10 mouse cellular contexts compared by ENCODE assay signal in the genomic region with DNA sequence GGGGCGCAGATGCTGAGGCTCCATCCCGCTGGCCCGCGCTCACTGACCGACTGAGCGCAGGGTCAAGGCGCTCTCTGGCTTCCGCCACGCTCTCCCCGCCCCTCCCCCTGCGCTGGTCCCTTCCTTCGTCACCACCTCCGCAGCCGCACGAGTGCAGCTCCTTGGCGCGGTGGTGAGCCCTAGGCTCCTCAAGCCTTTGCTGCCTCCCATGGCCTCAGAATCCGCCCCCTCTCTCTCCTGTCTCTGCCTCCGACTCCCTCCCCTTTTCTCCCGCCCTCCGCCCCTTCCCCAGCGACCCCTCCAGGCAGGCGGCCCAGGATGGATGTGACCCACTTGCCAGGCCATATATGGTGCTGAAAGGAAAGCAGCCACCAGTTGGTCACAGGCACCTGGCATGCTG. TPM values are rescaled to one million over a fixed set of nuclear protein-coding genes. Genes with fewer than 3 reads are reported as not detected.
DNase-seq lines count a peak whose midpoint lies in the region; ATAC-seq and TF ChIP-seq lines count a peak whose summit lies in the region.
"Not testable (repeated sequence)": the region's sequence is repeated elsewhere in the genome, so short reads cannot be mapped to it uniquely, and the experiment has no call there.
"Had no signal": no experiment of that assay in that cellular context is flagged by ENCODE, and none has a peak within 500 bp of the region (broad histone marks: within the 10 kb centered on the region; RNA-seq: fewer than 3 reads in every experiment).

Gm3248 (minus strand) TSS at position 111 of the 400 bp plus-strand sequence.

- ATAC-seq in hindbrain, embryonic 12.5 days (ENCODE audit: low FRiP score); liver, embryonic 14.5 days (ENCODE audit: insufficient read depth); neural tube, embryonic 11.5 days (ENCODE audit: insufficient read depth, low FRiP score, low TSS enrichment): not testable (repeated sequence)

- H3K4me3 ChIP-seq in hindbrain, embryonic 12.5 days = peak within 1 kb of the TSS; percentile 50
- not testable (repeated sequence) for H3K4me3 ChIP-seq in liver, embryonic 14.5 days (ENCODE audit: insufficient read depth in 1 of 2, low read depth in 2 of 2, low read length in 2 of 2)
- peak within 1 kb of the TSS; percentile 36 for H3K4me3 ChIP-seq in neural tube, embryonic 11.5 days (ENCODE audit: low read depth, low read length)

- not testable (repeated sequence) for H3K9me3 ChIP-seq in hindbrain, embryonic 12.5 days (replicated peaks); liver, embryonic 14.5 days (ENCODE audit: control insufficient read depth, low read length); neural tube, embryonic 11.5 days (ENCODE audit: control insufficient read depth, low read length)

- not testable (repeated sequence) for TF ChIP-seq CTCF in liver, embryonic 14.5 days (IDR thresholded peaks at IDR 0.05; ENCODE audit: low read depth)

- H3K27me3 ChIP-seq in hindbrain, embryonic 12.5 days; liver, embryonic 14.5 days (ENCODE audit: control insufficient read depth, insufficient read depth, low read length); neural tube, embryonic 11.5 days (ENCODE audit: control insufficient read depth, insufficient read depth, low read length): not testable (repeated sequence)

- H3K4me1 ChIP-seq in hindbrain, embryonic 12.5 days; liver, embryonic 14.5 days (replicated peaks; ENCODE audit: control insufficient read depth in 2 of 2, insufficient read depth in 2 of 2, low read length in 1 of 2); neural tube, embryonic 11.5 days (ENCODE audit: control insufficient read depth, insufficient read depth, low read length): not testable (repeated sequence)

- peak; percentile 8 to 19 for DNase-seq in adrenal gland, adult 18-20 months (ENCODE audit: low spot score in 2 of 2)
- DNase-seq in embryo, embryonic 10.5 days (ENCODE audit: low spot score) = peak; percentile 44
- DNase-seq in gastrocnemius, postnatal 10 days = peak; percentile 12
- peak; percentile 46 to 56 for DNase-seq in kidney, postnatal 4 days
- DNase-seq in liver, embryonic 14.5 days (ENCODE audit: low read depth in 3 of 3, low spot score in 3 of 3) = not testable (repeated sequence)
- DNase-seq in neural tube, embryonic 11.5 days (ENCODE audit: low spot score) = peak; percentile 53
- peak; percentile 2 for DNase-seq in thymus, postnatal 14 days

- WGBS in hindbrain, embryonic 12.5 days = 2% methylated on average over 21 of the region's 23 CpGs
- WGBS in liver, embryonic 14.5 days (ENCODE audit: insufficient replicate concordance) = 3% methylated on average over 11 of the region's 23 CpGs
- WGBS in neural tube, embryonic 11.5 days = 2% methylated on average over 9 of the region's 23 CpGs

- H3K27ac ChIP-seq in hindbrain, embryonic 12.5 days; liver, embryonic 14.5 days; neural tube, embryonic 11.5 days (ENCODE audit: low read depth, low read length): not testable (repeated sequence)

- H3K36me3 ChIP-seq in hindbrain, embryonic 12.5 days; liver, embryonic 14.5 days (replicated peaks; ENCODE audit: control insufficient read depth, insufficient read depth, low read depth); neural tube, embryonic 11.5 days (ENCODE audit: control insufficient read depth, insufficient read depth, low read length): not testable (repeated sequence)

- TF ChIP-seq EP300 in liver, embryonic 14.5 days (IDR thresholded peaks at IDR 0.05; ENCODE audit: low read depth) = not testable (repeated sequence)

- peak within 1 kb of the TSS; percentile 78 for H3K4me2 ChIP-seq in hindbrain, embryonic 12.5 days (replicated peaks)
- peak within 1 kb of the TSS; percentile 37 for H3K4me2 ChIP-seq in liver, embryonic 14.5 days (ENCODE audit: low read depth)
- H3K4me2 ChIP-seq in neural tube, embryonic 11.5 days (ENCODE audit: low read depth) = peak within 1 kb of the TSS; percentile 63

- H3K9ac ChIP-seq in hindbrain, embryonic 12.5 days = peak within 1 kb of the TSS; percentile 64
- not testable (repeated sequence) for H3K9ac ChIP-seq in liver, embryonic 14.5 days (replicated peaks)
- H3K9ac ChIP-seq in neural tube, embryonic 11.5 days (ENCODE audit: low read length) = 0 out of 2 replicates have a peak within 1 kb of the TSS, but pooled peaks have one; percentile 15

RNA-seq across cellular contexts. Expression of gene Gm3248, which starts in this region (rescaled TPM):
- total RNA-seq in adrenal gland, adult 18-20 months (2021) = under 1 TPM in 1 of 2 experiments, not detected in 1; 0.16 TPM
- total RNA-seq in gastrocnemius, postnatal 10 days (2021) = under 1 TPM; 0.82 to 0.88 TPM
- polyA plus RNA-seq in hindbrain, embryonic 12.5 days (2016; fragmentation: Nextera tagmentation; extraction: Ambion mirVana) = 1.5 and 1.7 TPM in 2 replicates
- not detected in 2 replicates for polyA plus RNA-seq in liver, embryonic 14.5 days (2012; rRNA removed)
- polyA plus RNA-seq in liver, embryonic 14.5 days (2014; fragmentation: Nextera tagmentation; extraction: Ambion mirVana) = not detected in 2 replicates
- polyA plus RNA-seq in neural tube, embryonic 11.5 days (2014; fragmentation: Nextera tagmentation; extraction: Ambion mirVana) = 0.85 and 1.2 TPM in 2 replicates
- total RNA-seq: megakaryocyte-erythroid progenitor cell, adult 5-6 weeks; MEL had no signal

Comparison
In these comparisons a context has a peak if more than half of its experiments do, and no peak if none do; other contexts are left out.
1. Peak in DNase-seq in adrenal gland, adult 18-20 months; RNA of the gene not detected or under 1 TPM.
2. Peak in DNase-seq in gastrocnemius, postnatal 10 days; RNA of the gene not detected or under 1 TPM.